Mouse (Mus musculus) adrenal gland, postnatal 0 days (tissue): ENCODE data around the gene Pagr1b. TPM values are rescaled to one million over a fixed set of nuclear protein-coding genes. Genes with fewer than 3 reads are reported as not detected.

Experiments used
- microRNA-seq: library from miRNA; unstranded; fragments of <30 nt; microRNA quantifications from one replicate; pipeline ENCODE4, GENCODE M21; 2016; ENCODE audit warnings: borderline replicate concordance; ENCODE audit not compliant: insufficient number of aligned reads
- polyA plus RNA-seq: library from polyadenylated mRNA; unstranded; fragments of >200 nt; fragmentation: Nextera tagmentation; extraction: Ambion mirVana; gene quantifications from 2 replicates; pipeline ENCODE4 v1.2.1, GENCODE M21; 2015

The Pagr1b gene
- polyA plus RNA-seq, result 1.8 TPM in 1 of 2 replicates, not detected in the other

DNA sequence TGATC, at the start of gene Pagr1b:
Gene Pagr1b (minus strand): TSS at position 4 of the 5 bp plus-strand sequence.

DNA sequence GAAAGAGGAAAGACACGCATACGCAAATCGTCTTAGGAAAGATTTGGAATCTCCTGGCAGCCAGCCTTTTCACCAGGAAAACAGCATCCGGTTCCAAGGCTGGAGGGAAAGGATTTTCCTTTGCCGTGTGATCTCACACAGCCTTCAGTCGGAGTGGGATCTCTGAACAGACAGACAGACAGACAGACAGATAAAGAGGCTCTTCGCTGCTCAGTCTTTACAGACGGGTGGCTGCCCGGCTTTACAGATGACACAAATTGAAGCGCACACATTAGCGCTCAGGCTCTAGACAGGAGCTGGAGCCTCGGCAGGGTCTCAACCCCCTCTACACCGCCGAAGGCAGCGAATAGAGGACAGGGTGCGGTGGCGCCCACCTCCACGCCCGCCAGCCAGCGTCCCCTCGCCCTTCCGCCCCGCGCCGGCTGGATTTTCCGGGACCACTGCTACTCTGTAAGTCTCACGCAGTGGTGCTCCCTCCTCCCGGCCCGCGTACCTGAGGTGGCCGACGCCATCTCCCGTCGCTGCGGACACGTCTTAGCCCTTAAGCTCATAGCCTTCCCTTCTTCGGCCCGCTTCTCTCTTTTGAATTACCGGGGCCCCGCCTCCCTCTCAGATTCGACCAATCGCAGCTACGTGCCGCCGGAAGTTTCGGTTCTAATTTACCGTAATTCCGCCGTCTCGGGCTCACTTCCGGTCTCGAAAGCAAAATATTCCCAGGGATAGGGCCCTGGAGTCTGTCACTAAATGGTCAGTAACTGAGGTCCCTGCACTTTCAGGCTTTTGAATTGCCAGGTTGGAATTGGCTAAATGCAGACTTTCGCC, 25.8 kb upstream of the Pagr1b start, which contains the start of gene Kif22:
Gene Kif22 (minus strand): TSS at position 621 of the 822 bp plus-strand sequence.

GRCm38 (mm10) chr7:127026984-127027726, 10.9 kb upstream of the Pagr1b start, which contains the start of gene Maz:
Maz (minus strand) TSS chr7:127027037.

GRCm38 (mm10) chr7:127020901-127021562, 4.7 kb upstream of the Pagr1b start, which contains the start of the genes Gm42742 and Prrt2:
Gm42742 (minus strand) TSS chr7:127021097.
Prrt2 (minus strand) TSS chr7:127021211.

GRCm38 (mm10) chr7:127016971-127017949, 976 bp upstream of the Pagr1b start, which contains the start of gene Pagr1a:
Pagr1a (minus strand) TSS chr7:127017352.

GRCm38 (mm10) chr7:127014320-127014719, 2.0 kb downstream of the Pagr1b start, which contains the start of gene Mvp:
Mvp (minus strand) TSS chr7:127014621.

DNA sequence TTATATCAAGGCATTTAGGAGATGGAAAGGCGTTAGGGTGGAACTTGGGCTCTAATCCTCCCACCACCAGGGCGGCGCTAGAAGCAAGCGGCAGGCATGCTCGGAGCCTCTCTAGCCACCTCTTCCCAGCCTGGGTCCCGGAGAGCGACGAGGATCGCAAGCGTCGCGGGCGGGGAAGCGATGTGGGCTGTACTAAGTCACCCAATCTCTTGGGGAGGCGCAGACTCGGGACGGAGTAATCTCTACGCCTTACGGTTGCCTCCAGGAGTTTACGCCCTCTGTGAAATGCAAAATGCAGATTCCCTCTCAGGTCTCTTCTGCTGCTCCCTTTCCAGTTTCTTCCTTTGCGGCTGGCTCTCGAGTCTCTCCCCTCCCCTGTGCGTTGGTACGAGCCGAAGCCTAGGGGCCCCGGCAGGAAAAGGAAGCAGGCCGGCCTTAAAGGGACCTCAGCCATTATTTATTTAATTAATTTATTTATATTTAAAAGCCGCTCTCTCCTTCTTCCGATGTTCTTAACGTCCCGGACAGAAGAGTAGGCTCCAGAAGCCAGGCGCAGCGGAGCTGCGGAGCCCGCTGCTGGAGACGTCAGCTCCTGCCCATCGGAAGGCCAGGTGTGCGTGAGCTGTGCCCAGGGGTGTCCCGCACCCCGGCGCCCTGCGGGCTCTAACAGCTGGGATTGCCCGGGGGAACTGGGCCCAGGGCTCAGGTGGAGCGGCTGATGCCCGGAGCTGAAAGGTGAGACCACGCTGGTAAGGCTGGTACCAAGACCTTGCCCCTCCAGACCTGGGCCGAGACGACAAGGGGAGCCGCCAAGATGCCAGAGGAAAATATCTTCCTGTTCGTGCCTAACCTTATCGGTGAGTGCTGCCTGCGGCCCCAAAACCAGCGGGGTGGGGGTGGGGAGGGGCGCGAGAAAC, 40.1 kb downstream of the Pagr1b start, which contains the start of gene Cdiptos:
Gene Cdiptos (minus strand): TSS at position 149 of the 917 bp plus-strand sequence.

DNA sequence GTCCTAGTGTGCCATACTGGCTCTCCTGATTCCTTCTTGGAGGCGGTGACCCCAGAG, 40.6 kb downstream of the Pagr1b start, which contains the start of gene Cdipt:
Gene Cdipt (plus strand): TSS at position 22 of the 57 bp plus-strand sequence.

Small RNAs within 50 kb of the gene (microRNA-seq; reads per million reads assigned to microRNA genes)
- not detected for gene Gm44343

Other genes starting within 250 kb of the Pagr1b start
- 268 and 297 TPM in 2 replicates for gene Ypel3, start 239.5 kb downstream of the Pagr1b start, polyA plus RNA-seq
- 0.07 and 0.25 TPM in 2 replicates for gene Tbx6, start 235.0 kb downstream of the Pagr1b start, polyA plus RNA-seq
- 149 and 172 TPM in 2 replicates for gene Ppp4c, start 224.0 kb downstream of the Pagr1b start, polyA plus RNA-seq
- 3.6 and 8.0 TPM in 2 replicates for gene Fam57b, start 218.8 kb downstream of the Pagr1b start, polyA plus RNA-seq
- gene 4930451I11Rik, start 184.8 kb downstream of the Pagr1b start, polyA plus RNA-seq, result not detected in 2 replicates
- 1.7 and 6.6 TPM in 2 replicates for gene Doc2a, start 169.1 kb downstream of the Pagr1b start, polyA plus RNA-seq
- 7.6 and 11.4 TPM in 2 replicates for gene Hirip3, start 154.5 kb downstream of the Pagr1b start, polyA plus RNA-seq
- 49.7 and 55.2 TPM in 2 replicates for gene Ino80e, start 154.1 kb downstream of the Pagr1b start, polyA plus RNA-seq
- 17.9 and 23.1 TPM in 2 replicates for gene Taok2, start 131.8 kb downstream of the Pagr1b start, polyA plus RNA-seq
- 50.5 and 58.1 TPM in 2 replicates for gene Tmem219, start 93.6 kb downstream of the Pagr1b start, polyA plus RNA-seq
- 21.4 and 26.4 TPM in 2 replicates for gene Kctd13, start 87.6 kb downstream of the Pagr1b start, polyA plus RNA-seq
- gene Asphd1, start 66.9 kb downstream of the Pagr1b start, polyA plus RNA-seq, result 1.0 and 1.3 TPM in 2 replicates
- gene Sez6l2, start 65.9 kb downstream of the Pagr1b start, polyA plus RNA-seq, result 35.6 and 92.1 TPM in 2 replicates
- gene Cdipt, start 40.6 kb downstream of the Pagr1b start, polyA plus RNA-seq, result 79.0 and 102 TPM in 2 replicates
- 3.6 and 5.2 TPM in 2 replicates for gene Cdiptos, start 40.4 kb downstream of the Pagr1b start, polyA plus RNA-seq
- gene Mvp, start 1.9 kb downstream of the Pagr1b start, polyA plus RNA-seq, result 30.4 and 57.1 TPM in 2 replicates
- gene Pagr1a, start 868 bp upstream of the Pagr1b start, polyA plus RNA-seq, result 34.5 and 46.8 TPM in 2 replicates
- 10.0 and 38.2 TPM in 2 replicates for gene Gm42742, start 4.6 kb upstream of the Pagr1b start, polyA plus RNA-seq
- 6.6 and 10.5 TPM in 2 replicates for gene Prrt2, start 4.7 kb upstream of the Pagr1b start, polyA plus RNA-seq
- gene Maz, start 10.6 kb upstream of the Pagr1b start, polyA plus RNA-seq, result 53.4 and 57.6 TPM in 2 replicates
- 23.5 and 31.1 TPM in 2 replicates for gene Kif22, start 26.0 kb upstream of the Pagr1b start, polyA plus RNA-seq
- gene Zg16, start 70.8 kb upstream of the Pagr1b start, polyA plus RNA-seq, result 0.47 TPM in 1 of 2 replicates, not detected in the other
- gene AI467606, start 74.9 kb upstream of the Pagr1b start, polyA plus RNA-seq, result 2.1 and 2.7 TPM in 2 replicates
- 6.9 and 12.9 TPM in 2 replicates for gene Qprt, start 105.7 kb upstream of the Pagr1b start, polyA plus RNA-seq
- 1.4 and 1.5 TPM in 2 replicates for gene Spn, start 121.3 kb upstream of the Pagr1b start, polyA plus RNA-seq
- gene Cd2bp2, start 179.6 kb upstream of the Pagr1b start, polyA plus RNA-seq, result 25.2 and 32.9 TPM in 2 replicates
- 14.5 and 15.3 TPM in 2 replicates for gene Tbc1d10b, start 192.0 kb upstream of the Pagr1b start, polyA plus RNA-seq
- gene Mylpf, start 192.4 kb upstream of the Pagr1b start, polyA plus RNA-seq, result 24.7 and 81.2 TPM in 2 replicates
- gene Zfp553, start 216.6 kb upstream of the Pagr1b start, polyA plus RNA-seq, result 10.4 and 16.9 TPM in 2 replicates
- gene Sept1, start 216.6 kb upstream of the Pagr1b start, polyA plus RNA-seq, result 13.9 and 21.8 TPM in 2 replicates
- 58.3 and 67.4 TPM in 2 replicates for gene Zfp771, start 227.8 kb upstream of the Pagr1b start, polyA plus RNA-seq
- gene Dctpp1, start 244.2 kb upstream of the Pagr1b start, polyA plus RNA-seq, result 126 and 177 TPM in 2 replicates